Mouse (Mus musculus) forebrain, embryonic 10.5 days (tissue): ENCODE measurements around the gene Arhgap31. TPM values are rescaled to one million over a fixed set of nuclear protein-coding genes. Genes with fewer than 3 reads are reported as not detected.

ENCODE experiments used
- DNase-seq: peaks from one replicate; pipeline ENCODE4 v3.0.0-alpha.2; 2017; ENCODE audit warnings: low spot score; ENCODE audit errors: extremely low spot score
- H3K27ac ChIP-seq: fragments of 300-500 bp; sonication (generic); 2 replicates; pipeline ENCODE4 v1.5.1; 2016; ENCODE audit warnings: mild to moderate bottlenecking
- H3K27me3 ChIP-seq: fragments of 300-500 bp; sonication (generic); 2 replicates; pipeline ENCODE4 v1.6.1; 2016; ENCODE audit warnings: mild to moderate bottlenecking; ENCODE audit not compliant: poor library complexity, severe bottlenecking
- H3K36me3 ChIP-seq: fragments of 300-500 bp; sonication (generic); replicated peaks from 2 replicates; pipeline ENCODE4 v1.6.1; 2016; ENCODE audit warnings: mild to moderate bottlenecking, moderate library complexity
- H3K4me1 ChIP-seq: fragments of 300-500 bp; sonication (generic); 2 replicates; pipeline ENCODE4 v1.6.1; 2016
- H3K4me3 ChIP-seq: fragments of 300-500 bp; sonication (generic); 2 replicates; pipeline ENCODE4 v1.5.1; 2016; ENCODE audit warnings: mild to moderate bottlenecking, moderate library complexity
- H3K9me3 ChIP-seq: fragments of 300-500 bp; sonication (generic); 2 replicates; pipeline ENCODE4 v1.6.1; 2016; ENCODE audit warnings: mild to moderate bottlenecking, moderate library complexity
- WGBS: fragments of 180-500 bp; shearing (Covaris S2); methylation state at CpG from one replicate; pipeline ENCODE4 v1.1.7; 2016; 5-methylcytosine and 5-hydroxymethylcytosine counted together
- polyA plus RNA-seq: library from polyadenylated mRNA; unstranded; fragments of >200 nt; fragmentation: Nextera tagmentation; extraction: Ambion mirVana; gene quantifications from 2 replicates; pipeline ENCODE4 v1.2.1, GENCODE M21; 2016

Gene Arhgap31
- polyA plus RNA-seq, result 7.3 and 7.4 TPM in 2 replicates

DNA sequence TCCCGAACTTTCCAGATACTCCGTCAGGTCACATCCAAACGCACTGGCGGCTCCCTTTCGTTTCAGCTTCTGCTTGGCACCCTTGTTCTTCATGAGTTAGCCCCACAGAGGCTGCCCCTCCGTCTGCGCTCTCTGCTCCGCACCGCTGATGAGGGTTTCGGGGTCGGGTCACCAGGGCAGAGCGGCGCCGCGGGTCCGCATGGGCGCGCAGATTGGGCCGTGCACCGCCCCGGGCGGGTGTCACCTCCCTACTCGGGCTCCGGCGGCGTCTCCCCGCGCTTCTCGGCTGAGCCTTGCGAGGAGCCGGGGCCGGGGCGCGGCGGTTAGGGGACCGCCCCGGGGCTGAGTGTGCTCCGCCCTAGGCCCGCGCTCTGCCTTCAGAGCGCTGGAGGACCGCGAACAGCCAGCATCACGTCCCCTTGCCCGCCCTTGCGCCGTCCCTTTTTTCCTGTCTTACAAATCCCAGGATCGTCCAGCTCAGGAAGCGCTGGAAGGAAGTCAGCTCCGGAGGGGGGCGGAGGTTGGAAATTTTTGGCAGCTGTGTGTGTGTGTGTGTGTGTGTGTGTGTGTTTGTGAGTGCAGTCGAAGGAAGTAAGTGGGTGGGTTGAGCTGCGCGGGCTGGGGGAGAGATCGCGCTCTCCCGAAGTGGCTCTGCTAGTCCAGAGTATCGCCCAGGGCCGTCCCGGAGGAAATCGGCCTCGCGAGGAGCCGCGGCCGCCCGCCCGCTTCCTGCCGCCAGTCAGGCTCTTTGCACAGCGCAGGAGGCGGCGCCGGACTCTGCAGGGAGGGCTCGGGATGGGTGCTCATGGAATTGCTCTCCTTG, at the start of gene Arhgap31:
Gene Arhgap31 (minus strand): TSS at position 694 of the 823 bp plus-strand sequence.
- Histone ChIP-seq H3K9me3 (no peaks in the 10 kb centered on the region), H3K27ac (peak within 1 kb of the TSS; percentile 90), H3K27me3 (peaks cover 30% of the 10 kb centered on the region), H3K4me1 (peaks cover 27% of the 10 kb centered on the region), H3K36me3 (no peaks in the 10 kb centered on the region), H3K4me3 (peak within 1 kb of the TSS; percentile 76)
- peak; percentile 77 for DNase-seq
- WGBS, result under 1% methylated on average over 73 of the region's 74 CpGs

DNA sequence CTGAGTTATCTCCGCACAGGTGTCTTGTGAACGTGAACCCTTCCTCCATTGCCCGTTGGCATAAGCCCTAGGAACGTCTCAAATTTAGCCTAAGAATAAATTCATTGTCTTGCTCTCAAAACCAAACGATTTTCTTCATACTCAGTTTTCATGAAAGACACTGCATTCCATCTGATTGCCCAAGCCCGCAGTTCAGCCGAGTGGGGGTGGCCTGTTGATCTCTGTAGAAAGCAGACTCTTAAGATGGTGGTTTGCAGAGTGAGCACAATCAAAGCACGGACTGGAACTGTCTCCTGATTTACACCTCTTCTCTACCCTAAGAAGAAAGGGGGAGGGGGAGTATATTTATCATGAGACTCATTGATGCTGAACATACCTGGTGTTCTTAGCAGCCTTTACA, 49.3 kb upstream of the Arhgap31 start:
- Histone ChIP-seq H3K36me3 (peaks cover 36% of the 10 kb centered on the region), H3K27ac (no peak overlapping the region), H3K4me3 (no peak overlapping the region), H3K9me3 (no peaks in the 10 kb centered on the region), H3K27me3 (no peaks in the 10 kb centered on the region), H3K4me1 (peaks cover 14% of the 10 kb centered on the region; the same call in 1 of the 2 replicates)
- no peak for DNase-seq
- 88% methylated on average over 8 of the region's 8 CpGs for WGBS

DNA sequence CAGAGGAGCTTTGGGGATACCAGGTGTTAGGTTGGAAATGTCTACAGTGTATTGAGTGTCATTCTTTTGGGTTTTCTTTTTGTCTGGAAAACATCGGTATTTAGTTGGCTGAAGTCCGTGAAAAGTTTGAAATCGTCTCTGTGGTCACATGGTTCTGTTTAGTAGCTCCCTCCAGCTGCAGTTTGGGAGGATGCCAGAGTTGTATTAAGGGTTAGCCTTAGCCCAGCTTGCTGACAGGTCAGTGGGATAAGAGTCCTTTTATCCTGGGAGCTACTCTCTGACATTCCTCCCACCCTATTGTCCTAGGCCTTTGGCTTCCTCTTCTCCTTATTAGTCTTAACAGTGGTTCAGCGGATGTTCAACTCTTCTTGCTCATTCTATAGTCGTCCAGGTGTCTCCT, 48.9 kb upstream of the Arhgap31 start:
- no peak for DNase-seq
- Histone ChIP-seq H3K4me3 (no peak overlapping the region), H3K27ac (no peak overlapping the region), H3K36me3 (peaks cover 33% of the 10 kb centered on the region), H3K4me1 (peaks cover 14% of the 10 kb centered on the region; the same call in 1 of the 2 replicates), H3K9me3 (no peaks in the 10 kb centered on the region), H3K27me3 (no peaks in the 10 kb centered on the region)
- WGBS, result 90% methylated on average over 5 of the region's 5 CpGs

DNA sequence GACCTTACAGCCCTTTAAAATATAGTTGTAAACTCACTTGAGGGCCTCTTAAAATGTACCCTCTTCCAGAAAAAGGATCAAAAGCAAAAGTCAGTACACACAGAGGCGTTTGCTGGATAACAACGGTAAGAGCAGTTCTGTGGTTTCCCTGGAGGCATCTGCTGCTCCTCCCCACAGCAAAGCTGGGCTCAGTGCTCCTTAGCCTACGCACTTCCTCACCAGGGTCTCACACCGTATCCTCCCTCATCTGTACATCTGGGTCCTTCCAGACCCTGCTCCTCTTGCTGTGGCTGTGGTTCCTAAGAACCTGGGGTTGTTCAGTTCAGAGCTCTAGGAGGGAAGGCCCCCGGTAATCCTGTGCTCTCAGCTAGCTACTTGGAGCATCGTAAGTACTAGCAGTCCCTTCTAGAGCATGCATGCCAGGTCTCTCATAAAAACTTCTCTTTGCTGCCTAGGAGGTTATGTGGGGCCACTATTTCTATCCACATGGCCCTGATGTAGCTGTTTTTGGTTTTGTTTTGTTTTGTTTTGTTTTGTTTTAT, 47.8 kb upstream of the Arhgap31 start:
- peaks cover 29% of the 10 kb centered on the region for H3K36me3 ChIP-seq
- no peaks in the 10 kb centered on the region for H3K27me3 ChIP-seq
- no peak overlapping the region for H3K4me3 ChIP-seq
- WGBS, result 86% methylated on average over 6 of the region's 6 CpGs
- no peak for DNase-seq
- no peaks in the 10 kb centered on the region for H3K9me3 ChIP-seq
- peaks cover 14% of the 10 kb centered on the region; the same call in 1 of the 2 replicates for H3K4me1 ChIP-seq
- H3K27ac ChIP-seq, result no peak overlapping the region

DNA sequence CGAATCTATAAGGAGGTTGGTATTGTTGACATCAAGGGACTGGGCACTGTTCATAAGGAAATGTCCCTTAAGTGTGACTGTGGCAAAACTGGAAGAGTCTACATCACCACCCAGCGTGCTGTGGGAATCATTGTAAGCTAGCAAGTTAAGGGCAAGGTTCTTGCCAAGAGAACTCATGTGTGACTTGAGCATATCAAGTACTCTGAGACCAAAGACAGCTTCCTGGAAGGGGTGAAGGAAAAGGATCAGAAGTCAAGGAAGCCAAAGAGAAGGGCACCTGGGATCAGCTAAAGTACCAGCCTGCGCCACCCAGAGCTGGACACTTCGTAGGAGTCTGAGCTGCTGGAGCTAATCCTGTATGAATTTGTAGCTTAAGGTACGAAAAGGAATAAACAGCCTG, 47.2 kb upstream of the Arhgap31 start:
- DNase-seq, result no peak
- Histone ChIP-seq H3K4me1 (peaks cover 14% of the 10 kb centered on the region; the same call in 1 of the 2 replicates), H3K27me3 (no peaks in the 10 kb centered on the region), H3K9me3 (no peaks in the 10 kb centered on the region), H3K36me3 (peaks cover 29% of the 10 kb centered on the region), H3K27ac (no peak overlapping the region), H3K4me3 (no peak overlapping the region)
- WGBS, result 94% methylated on average over 5 of the region's 5 CpGs

DNA sequence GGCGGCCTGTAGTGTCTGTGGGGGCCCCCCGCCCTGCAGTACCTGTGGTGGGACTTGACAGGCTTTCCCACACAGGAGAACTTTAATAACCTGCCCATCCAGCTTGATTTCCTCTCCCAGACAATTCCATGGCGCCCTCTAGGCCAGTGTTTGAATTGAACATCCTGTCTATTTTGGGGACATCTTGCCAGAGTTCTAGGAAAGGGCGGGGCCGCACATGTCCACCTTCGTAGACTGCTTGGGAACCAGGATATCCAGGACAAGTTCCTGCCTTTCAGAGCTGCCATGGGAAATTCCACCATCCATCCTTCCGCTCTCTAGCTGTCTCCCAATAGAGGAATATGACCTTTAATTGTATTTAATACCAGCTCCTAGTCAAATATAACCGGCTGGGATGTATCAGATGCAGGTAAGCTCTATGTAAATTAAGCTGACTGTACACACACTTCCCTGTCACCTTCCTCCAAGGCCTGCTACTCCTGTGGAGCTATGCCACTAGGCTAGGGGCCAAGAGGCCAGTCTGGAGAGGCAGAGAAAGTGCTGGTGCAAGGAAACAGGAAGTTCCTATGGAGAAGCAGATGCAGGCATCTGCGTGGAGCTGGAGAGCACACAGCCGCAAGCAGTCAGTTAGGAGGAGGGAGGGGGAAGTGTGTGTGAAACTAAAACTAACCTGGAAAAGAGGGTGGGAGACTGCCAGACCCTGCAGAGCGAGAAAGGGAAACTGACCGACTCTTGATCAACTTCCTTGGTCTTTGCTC, 45.2 kb upstream of the Arhgap31 start:
- Histone ChIP-seq H3K27ac (0 out of 2 replicates have a peak overlapping the region, but pooled peaks have one; percentile 31), H3K9me3 (no peaks in the 10 kb centered on the region), H3K4me3 (no peak overlapping the region), H3K36me3 (peaks cover 35% of the 10 kb centered on the region), H3K4me1 (peaks cover 21% of the 10 kb centered on the region), H3K27me3 (no peaks in the 10 kb centered on the region)
- WGBS, result 88% methylated on average over 12 of the region's 12 CpGs
- DNase-seq, result no peak

DNA sequence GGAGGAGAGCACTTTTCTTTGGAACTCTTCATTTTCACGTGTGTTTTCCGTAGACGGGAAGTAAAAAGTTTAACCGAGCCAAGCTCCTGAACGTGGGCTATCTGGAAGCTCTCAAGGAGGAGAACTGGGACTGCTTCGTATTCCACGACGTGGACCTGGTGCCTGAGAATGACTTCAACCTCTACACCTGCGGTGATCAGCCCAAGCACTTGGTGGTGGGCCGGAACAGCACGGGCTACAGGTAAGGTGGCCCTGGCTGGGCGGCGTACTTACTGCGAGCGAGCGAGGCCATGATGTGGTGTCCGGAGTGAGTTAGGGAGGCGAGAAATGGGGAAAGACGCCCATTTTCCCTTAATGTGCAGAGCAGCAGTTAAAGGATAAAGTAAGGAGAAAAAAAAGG, 44.6 kb upstream of the Arhgap31 start:
- H3K27ac ChIP-seq, result 0 out of 2 replicates have a peak overlapping the region, but pooled peaks have one; percentile 31
- no peak overlapping the region for H3K4me3 ChIP-seq
- WGBS, result 97% methylated on average over 19 of the region's 19 CpGs
- H3K4me1 ChIP-seq, result peaks cover 27% of the 10 kb centered on the region
- H3K36me3 ChIP-seq, result peaks cover 29% of the 10 kb centered on the region
- no peaks in the 10 kb centered on the region for H3K27me3 ChIP-seq
- DNase-seq, result no peak
- H3K9me3 ChIP-seq, result no peaks in the 10 kb centered on the region

DNA sequence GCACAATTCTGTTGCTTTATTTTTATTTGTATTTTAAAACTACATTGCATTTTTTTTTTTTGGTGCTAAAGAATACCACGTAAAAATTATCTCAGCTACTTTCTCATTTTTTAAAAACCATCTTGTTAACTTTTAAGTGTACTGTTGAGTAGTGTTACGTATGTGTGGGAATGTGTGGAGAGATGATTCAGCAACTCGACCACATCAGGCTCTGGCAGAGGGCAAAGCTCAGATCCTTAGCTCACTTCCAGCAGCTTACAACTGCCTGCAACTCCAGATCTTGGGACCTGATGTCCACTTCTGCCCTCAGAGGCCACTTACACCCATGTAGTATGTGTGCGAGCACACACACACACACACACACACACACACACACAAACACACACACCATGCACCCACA, 43.5 kb upstream of the Arhgap31 start:
- 0 out of 2 replicates have a peak overlapping the region, but pooled peaks have one; percentile 46 for H3K27ac ChIP-seq
- DNase-seq, result no peak

DNA sequence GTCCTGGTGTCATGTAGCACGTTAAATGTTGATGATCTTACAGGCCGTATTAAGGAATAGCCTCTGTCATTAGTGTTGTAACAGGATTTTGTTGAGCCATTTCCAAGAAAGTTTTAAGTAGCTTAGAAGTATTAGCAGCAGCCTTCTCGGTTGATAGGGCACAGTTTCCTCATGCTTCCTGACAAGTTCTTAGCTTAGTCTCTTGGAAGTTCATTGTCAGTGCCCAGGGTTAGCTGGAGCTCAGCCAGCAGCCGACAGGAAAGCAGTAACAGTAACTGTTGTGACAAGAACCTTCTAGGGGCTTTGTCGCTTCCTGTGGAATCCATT, 43.1 kb upstream of the Arhgap31 start:
- no peak overlapping the region for H3K4me3 ChIP-seq
- H3K9me3 ChIP-seq, result no peaks in the 10 kb centered on the region
- peaks cover 28% of the 10 kb centered on the region for H3K4me1 ChIP-seq
- H3K27me3 ChIP-seq, result no peaks in the 10 kb centered on the region
- H3K27ac ChIP-seq, result 0 out of 2 replicates have a peak overlapping the region, but pooled peaks have one; percentile 46
- no peak for DNase-seq
- peaks cover 28% of the 10 kb centered on the region for H3K36me3 ChIP-seq
- 71% methylated on average over 5 of the region's 5 CpGs for WGBS

More for the DNA sequence above, 43.5 kb upstream of the Arhgap31 start:
- WGBS, result 89% methylated on average over 4 of the region's 4 CpGs
- Histone ChIP-seq H3K27me3 (no peaks in the 10 kb centered on the region), H3K36me3 (peaks cover 28% of the 10 kb centered on the region), H3K9me3 (no peaks in the 10 kb centered on the region), H3K4me1 (peaks cover 28% of the 10 kb centered on the region), H3K4me3 (no peak overlapping the region)

DNA sequence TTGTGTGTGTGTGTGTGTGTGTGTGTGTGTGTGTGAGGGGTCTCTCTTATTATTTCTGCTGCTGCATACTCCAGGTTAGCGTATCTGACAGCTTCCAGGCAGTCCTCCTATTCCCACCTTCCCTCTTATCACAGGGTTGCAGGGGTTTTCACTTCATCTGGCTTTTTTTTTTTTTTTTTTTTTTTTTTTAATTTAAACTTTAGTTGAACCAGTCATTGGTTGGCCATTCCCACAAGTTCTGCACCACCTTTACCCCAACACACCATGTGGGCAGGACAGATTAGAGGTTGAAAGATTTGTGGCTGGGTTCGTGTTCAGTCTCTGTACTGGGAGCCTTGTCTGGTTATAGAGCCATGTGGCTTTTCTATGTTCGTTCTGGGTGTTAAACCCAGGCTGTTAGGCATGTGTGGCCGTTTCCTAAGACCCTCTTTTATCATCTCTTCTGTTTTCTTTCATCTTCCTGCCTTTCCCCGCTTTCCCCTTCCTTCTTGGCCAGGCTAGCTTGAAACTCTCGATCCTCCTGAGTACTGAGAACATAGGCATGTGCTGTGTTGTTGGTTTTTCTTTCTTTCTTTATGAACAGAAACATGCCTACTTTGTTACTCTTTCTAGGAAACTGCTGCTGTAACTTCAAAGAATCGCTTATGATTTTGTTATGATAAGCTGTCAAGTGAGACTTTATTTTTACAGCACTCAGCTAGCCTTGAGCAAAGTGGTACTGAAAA, 42.5 kb upstream of the Arhgap31 start:
- DNase-seq, result no peak
- Histone ChIP-seq H3K4me1 (peaks cover 28% of the 10 kb centered on the region), H3K4me3 (no peak overlapping the region), H3K27ac (0 out of 2 replicates have a peak overlapping the region, but pooled peaks have one; percentile 2), H3K27me3 (no peaks in the 10 kb centered on the region), H3K36me3 (peaks cover 24% of the 10 kb centered on the region), H3K9me3 (no peaks in the 10 kb centered on the region)
- 80% methylated on average over 7 of the region's 7 CpGs for WGBS

DNA sequence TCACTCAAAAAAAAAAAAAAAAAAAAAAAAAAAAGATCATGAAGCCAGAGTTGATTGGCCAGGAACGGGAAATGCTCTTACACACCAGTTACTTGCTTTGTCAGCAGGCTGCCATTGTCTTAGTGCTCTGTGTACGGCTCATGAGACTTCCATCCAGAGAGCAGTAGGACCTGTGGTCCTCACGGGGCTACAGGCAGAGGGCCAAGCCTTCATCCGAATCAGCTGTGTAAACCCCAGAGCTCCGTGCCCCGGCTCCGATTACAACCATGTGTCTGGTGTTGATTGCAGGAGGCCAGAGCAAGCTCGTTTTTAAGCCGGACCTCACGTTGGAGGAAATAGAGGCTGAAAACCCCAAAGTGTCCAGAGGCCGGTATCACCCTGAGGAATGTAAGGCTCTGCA, 40.6 kb upstream of the Arhgap31 start:
- H3K27ac ChIP-seq, result peak overlapping the region; percentile 69; the same call in 1 of the 2 replicates

DNA sequence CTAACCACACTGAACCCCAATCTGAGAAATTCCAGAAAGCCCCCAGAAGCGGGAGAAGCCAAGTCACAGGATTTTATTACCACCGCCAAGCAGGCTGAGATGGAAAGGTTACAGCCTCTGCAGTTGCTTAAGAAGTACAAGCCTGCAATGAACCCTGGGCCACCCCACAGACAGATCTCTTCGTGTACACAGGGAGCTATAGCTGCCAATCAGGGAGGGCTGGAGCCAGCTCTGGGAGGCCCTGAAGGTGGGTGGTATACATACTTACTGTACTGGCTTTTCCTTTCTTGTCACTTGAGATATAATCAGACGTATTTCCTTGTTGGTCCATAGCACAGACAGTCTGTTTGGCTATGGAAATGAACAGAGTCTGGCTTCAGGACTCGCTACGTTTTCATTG, 37.7 kb upstream of the Arhgap31 start:
- peaks cover 7% of the 10 kb centered on the region for H3K36me3 ChIP-seq
- no peak overlapping the region for H3K27ac ChIP-seq
- whole genome bisulfite sequencing, result 85% methylated on average over 6 of the region's 6 CpGs
- no peaks in the 10 kb centered on the region for H3K9me3 ChIP-seq
- no peak overlapping the region for H3K4me3 ChIP-seq
- H3K27me3 ChIP-seq, result no peaks in the 10 kb centered on the region
- DNase-seq, result no peak
- H3K4me1 ChIP-seq, result peaks cover 15% of the 10 kb centered on the region

More for the DNA sequence above, 40.6 kb upstream of the Arhgap31 start:
- 67% methylated on average over 11 of the region's 11 CpGs for WGBS
- Histone ChIP-seq H3K36me3 (peaks cover 19% of the 10 kb centered on the region), H3K27me3 (no peaks in the 10 kb centered on the region), H3K9me3 (no peaks in the 10 kb centered on the region), H3K4me3 (no peak overlapping the region), H3K4me1 (peaks cover 21% of the 10 kb centered on the region)
- DNase-seq, result peak; percentile 48
